Mouse (Mus musculus): ENCODE measurements around the gene Ppm1l.

The Ppm1l gene

DNA sequence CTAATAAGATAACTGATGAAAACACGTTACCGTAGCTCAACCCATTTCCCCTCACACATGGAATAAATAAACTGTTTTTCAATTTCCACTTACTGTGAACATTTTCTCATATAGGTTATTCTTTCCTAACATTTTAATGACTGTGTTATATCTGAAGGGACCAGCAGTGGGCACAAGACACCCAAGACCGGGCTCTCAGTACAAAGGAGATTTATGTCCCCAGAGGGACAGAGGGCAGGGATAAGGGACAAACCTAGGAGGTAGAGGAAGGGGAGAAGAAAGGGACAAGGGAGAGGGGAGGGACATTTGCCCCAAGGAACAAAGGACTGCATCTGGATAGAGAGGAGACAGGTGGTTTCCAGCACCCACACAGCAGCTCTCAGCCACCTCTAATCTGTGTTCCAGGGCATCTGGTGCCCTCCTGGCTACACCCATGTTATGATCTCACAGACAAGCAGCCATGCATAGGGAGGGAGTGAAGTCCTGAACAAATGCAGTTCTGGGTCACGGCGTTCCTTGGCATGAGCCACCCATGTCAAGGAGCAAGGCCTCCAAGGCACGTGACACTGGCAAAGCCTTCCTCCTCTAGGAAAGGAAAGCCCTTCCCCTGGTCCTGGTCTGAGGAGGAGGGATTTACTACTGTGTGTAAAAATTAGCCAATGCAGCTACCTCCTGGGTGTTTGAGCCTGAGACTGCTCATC, 174.5 kb downstream of the Ppm1l start:
- no peak for DNase-seq (ENCODE audit: low read depth, low spot score)

DNA sequence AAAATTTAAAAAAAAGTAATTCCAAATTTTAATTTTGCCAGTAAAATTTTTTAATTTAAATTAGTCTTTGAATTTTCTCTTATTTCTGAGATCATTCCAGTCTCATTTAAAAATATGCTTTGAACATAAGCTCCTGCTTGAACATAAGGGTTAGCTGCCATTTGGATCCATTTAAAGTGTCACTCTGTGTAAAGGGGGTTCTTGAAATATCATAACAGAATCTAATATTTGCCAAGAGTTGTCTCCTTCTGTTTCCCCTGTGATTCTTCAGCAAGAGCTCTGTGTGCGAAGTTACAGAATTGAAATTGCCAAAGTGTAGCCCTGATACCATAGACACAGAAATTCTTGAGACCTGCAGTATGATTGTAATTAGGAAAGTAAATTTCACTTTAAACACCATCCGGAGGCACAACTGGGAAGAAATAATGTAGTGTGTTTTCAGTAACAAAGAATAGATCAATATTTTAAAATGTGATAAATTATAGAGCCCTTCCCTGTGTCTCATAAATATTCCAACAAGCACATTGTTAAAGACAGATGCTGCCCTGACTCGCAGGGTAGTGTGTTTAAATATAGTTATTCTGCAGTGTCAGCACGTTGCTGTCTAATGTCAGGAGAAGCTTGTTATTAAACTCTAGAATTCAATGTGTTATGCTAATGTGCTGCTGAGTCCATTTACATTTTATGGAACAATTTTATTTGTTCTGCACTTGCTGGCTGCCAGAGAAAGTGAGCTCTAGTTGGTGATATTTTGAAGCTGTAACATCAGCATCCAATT, 177.8 kb downstream of the Ppm1l start:
- DNase-seq (ENCODE audit: low read depth, low spot score) = no peak

DNA sequence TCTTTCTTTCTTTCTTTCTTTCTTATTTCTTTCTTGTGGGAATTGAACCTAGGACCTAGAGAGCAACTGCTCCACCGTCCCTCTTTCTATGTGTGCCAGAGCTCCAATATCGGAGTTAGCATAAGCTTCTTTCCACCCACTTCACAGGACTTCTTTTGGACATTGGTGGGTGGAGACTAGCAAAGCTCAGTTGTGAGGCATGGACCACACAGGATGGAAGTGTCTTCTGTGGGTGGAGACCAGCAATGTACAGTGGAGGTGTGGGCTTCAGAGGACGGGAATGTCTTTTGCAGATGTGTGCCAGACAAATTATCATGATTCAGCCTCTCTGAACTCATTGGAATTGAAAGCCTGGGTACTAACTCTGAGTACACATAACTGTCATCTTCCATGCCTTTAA, 180.5 kb downstream of the Ppm1l start:
- no peak for DNase-seq (ENCODE audit: low read depth, low spot score)

DNA sequence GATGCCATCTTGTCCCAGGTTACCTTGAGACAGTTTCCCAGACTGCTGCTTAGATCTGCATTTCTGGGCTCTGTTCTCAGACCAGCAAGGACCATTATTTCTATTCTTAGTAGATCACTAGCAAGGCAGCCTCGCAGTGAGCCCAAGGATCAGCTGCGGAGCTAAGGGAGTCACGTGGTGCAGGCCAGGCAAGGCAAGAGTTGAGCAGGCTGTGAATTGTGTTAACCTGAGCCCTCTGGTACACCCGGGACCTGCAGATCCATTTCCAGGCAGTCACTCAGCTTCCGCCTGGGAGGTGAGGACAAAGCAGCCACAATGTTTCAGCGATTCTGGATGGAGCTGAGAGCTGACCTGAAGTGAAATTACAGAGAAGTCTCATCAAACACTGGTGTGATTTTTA, 185.3 kb downstream of the Ppm1l start:
- no peak for DNase-seq (ENCODE audit: low read depth, low spot score)

DNA sequence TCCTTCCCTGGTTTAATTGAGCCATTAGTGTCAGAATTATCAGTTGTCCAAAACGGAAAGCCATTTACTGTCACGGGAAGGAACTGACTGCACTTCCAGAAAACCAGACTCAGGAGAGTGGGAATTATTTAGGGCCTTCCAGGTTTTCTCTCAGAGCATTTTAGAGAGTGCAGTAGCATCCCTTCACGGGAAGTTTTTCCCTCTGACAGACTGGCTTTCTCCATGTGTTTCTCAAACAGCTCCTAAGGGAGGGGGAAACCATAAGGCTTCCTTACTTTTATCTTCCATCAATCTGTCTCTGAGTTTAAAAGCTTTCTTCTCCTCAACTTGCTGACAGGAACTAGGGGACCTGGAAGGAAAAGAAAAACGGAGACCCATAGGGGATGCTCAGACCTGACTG, 185.9 kb downstream of the Ppm1l start:
- no peak for DNase-seq (ENCODE audit: low read depth, low spot score)

DNA sequence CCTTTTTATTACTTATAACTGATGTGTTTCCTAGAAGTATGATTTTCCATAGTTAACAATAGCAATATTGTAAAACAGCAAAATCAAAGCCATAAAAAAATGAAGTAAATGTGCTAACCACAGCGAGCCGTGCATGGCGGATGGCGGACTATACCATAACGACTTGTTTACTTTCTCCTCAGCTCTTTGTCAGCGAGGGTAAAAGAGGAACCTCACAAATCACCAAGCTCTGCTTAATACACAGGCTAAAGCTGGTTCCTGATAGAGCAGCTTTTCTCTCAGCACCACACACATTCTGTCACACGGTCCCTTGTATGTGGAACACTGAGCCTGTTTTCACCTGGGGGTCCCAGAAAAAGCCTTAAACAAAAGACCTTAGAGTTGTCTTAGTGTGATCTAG, 188.4 kb downstream of the Ppm1l start:
- DNase-seq (ENCODE audit: low read depth, low spot score) = no peak

DNA sequence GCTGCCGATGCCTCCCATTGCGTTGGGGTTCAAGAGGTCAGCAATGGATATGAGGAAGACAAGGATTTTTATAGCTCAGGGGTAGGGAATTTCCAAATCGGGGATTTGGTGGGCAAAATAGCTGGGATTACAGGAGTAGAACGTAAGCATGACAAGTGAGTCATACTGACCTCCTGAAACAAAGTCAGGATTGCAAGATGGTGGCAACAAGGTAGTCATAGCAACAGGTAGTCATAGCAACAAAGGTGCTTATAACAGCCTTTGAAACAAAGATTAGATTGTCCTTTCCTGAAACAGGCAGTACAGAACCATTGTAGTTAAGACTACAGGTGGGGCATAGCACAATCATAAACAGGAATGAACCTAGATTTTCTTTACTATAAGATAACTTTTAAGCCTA, 189.7 kb downstream of the Ppm1l start:
- DNase-seq (ENCODE audit: low read depth, low spot score) = no peak

DNA sequence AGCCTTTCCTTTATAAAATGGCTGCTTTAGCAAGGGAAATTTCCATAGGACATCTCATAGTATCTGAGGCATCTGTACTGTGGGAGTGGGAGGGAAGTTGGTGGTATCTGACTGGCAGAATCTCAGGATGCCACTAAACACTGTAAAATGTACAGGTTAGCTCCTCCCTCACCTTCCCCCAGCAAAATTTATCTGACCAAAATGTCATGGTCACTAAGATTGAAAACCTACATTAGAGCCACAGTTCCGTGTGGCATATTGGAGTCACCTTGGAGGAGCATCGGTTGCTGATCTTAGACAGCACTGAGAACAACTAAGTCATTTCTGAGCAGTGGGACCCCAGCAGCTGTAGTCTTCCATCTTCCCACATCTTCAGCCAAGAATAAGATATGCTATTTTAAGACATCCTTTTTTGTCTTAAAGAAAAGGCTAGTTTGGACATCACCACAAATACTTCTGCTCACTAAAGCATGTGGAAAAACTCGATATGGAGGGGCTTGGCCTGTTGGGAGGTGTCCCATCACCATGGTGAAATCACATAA, 192.8 kb downstream of the Ppm1l start:
- DNase-seq (ENCODE audit: low read depth, low spot score) = no peak

DNA sequence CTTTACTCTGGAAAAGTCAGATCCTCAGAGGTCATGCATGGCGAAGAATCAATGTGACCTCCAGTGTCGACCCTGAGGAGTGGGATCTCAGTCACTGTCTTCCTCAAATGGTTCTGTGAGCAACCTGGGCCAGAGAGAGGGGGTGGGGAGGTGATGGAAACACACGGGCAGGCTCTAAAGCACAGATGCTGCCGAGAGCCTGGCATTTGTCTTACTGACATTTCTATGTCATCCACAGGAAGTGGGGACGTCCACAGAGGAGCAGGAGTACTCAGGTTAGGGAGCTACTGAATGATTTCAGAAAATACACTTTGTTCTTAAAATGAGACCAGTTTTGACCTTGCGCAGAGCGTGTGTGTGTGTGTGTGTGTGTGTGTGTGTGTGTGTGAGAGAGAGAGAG, 195.2 kb downstream of the Ppm1l start:
- no peak for DNase-seq (ENCODE audit: low read depth, low spot score)

DNA sequence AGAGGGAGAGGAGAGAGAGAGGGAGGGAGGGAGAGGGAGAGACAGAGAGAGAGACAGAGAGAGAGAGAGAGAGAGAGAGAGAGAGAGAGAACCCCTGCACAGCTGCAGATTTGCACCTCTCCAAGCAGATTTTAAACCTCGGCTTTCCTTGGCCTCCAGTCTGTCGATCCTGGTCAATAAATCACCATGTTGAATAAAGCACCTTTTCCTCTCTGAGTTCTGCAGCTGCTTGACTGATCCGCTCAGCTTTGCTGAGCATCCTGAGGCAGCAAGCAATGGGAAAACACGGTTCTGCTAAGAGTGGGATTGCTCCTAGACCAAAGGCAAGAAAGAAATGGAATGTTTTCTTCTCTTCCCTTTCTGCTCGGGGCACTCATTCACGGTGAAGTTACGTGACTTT, 195.7 kb downstream of the Ppm1l start:
- DNase-seq (ENCODE audit: low read depth, low spot score) = no peak

DNA sequence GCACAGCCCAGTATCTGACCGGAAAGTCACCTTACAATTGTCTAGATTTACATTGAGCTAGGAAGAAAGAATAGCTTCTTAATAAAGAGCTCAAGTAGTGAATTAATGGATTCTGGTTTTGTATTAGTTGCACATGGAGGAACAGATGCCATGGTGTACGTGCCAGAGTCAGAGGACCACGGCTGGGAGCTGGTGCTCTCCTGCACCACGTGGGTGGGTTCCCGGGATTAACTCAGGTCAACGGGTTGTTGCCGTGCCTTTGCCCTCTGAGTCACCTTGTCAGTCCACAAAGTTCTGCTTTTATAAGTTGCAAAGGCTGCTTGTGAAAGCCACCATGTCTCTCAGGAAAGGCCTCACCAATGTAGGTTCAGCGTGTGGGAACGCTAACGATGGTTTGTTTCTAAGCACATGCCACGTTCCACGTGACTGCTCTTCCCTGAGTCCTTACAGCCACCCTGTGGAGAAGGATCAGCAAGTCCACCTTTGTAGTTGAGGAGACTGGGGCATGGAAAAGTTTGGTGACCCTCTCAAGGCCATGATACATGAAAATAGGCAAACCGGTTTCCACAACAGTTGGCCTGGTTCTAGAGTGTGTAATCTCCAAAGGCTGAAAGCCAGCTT, 199.2 kb downstream of the Ppm1l start:
- DNase-seq (ENCODE audit: low read depth, low spot score) = no peak

DNA sequence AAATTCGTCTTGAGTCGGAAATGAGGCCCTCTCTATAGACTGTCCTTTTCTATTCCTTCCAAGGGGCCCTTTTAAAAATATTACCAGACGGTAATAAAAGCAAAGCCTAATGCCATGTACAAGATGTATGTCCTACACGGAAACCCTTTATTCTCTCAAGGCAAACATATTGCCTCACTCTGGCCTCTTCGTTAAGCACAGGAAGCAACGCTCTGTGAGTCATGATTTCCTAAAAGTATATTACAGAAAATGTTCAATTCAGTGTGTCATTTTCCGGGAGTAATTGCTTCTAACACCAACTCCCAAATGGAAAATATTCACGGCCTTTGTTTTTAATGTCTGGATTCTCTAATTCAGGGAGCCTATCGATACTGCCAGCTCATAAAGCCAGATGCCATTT, 202.5 kb downstream of the Ppm1l start:
- DNase-seq (ENCODE audit: low read depth, low spot score) = no peak

DNA sequence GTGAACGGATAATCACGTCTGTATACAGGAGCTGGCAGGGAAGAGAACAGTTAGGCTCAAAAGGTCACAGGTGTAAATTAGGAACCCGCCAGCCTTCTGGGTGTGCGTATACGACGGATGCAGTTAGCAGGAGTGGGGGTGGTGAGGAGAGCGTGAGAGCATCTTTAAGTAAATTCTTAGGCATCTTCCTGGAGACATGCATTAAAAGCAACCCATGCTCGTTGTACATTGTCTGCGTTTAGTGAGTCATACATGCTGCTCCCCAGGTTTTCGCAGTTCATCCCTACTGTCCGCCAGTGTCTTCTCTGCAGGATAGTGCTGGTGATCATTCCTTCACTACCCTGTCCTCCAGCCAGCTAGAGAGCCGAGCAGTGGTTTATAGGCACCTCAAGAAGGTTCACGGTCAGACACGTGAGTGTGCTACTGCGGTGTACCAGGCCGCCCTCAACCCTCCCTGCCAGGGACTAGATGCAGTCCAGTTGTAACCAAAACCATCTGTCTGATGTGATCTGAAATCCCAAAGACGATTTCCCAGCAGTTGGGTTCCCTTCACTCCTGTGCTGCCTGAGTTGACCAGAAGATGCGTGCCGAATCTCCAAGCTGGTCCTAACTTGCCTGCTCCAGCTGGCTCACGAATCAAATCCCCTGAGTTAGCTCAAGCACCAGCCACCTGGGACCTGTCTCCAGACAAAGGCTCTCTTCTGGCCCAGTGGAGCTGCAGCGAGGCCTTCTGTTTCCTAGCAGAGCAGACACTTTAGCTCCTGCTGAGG, 203.3 kb downstream of the Ppm1l start:
- no peak for DNase-seq (ENCODE audit: low read depth, low spot score)

DNA sequence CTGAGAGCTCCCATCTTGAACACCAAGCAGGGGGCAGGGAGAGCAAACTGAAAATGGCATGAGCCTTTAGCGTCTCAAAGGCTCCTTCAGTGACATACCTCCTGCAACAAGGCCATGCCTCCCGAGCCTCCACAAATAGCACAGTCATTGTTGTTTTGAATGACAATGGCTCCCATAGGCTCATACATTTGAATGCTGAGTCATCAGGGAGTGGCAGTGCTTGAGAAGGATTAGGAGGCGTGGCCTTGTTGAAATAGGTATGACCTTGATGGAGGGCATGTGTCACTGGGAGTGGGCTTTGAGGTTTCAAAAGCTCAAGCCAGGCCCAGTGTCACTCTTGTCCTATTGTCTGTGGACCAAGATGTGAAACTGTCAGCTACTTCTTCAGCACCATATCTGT, 205.6 kb downstream of the Ppm1l start:
- no peak for DNase-seq (ENCODE audit: low read depth, low spot score)

DNA sequence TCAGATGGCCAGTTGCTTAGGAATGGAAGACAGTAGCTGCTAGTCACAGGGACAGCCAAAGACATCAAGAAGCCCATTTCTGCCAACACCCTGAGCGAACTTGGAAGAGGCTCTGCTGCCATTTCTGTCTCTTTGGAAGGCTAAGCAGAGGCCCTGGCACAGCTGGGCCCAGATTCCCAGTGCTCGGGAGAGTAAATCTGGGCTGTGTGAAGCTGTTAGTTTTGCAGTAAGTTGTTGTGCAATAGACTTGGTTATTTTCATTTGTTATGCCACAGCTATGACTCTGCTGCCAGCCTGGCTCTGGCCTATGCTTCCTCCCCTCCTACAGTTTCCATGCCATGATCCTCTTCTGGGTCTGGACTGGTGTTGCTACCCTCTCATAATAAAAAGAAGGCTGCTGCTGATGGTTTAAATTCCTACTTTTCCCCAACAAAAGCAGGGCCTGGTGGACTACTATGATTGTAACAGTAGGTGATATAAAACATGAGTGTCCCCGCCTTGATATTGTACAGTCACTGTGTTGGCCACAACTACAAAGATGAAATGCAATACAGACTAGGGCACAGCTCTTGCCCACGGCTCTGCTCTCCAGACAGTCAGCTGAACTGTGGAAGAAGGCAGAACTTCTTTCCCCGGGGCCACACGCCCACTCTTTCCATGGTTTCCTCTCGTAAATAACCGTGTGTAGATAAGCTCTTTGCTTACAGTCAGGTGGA, 207.9 kb downstream of the Ppm1l start:
- peak; percentile 15 for DNase-seq (ENCODE audit: low read depth, low spot score)

DNA sequence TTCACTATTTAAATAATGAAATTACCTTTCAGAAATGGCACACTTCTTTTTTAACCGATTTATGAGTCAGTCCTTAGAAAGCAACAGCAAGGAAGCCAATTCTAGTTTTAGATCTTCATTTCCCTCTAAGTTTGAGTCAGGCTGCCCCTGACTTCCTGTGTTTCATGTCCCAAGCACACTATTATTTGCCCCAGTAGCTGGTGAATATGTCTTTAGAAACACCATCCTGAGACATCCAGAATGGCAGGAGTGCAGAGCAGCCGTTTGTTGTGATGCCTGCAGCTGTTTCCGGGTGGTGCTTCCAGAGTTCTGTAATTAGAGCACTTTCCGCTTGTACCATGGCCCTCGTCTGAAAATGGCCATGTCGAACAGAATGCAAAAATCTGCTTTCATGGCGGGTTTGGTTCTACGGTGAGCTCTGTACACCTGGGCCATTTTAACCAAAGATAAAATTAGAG, 208.4 kb downstream of the Ppm1l start:
- DNase-seq (ENCODE audit: low read depth, low spot score) = no peak

DNA sequence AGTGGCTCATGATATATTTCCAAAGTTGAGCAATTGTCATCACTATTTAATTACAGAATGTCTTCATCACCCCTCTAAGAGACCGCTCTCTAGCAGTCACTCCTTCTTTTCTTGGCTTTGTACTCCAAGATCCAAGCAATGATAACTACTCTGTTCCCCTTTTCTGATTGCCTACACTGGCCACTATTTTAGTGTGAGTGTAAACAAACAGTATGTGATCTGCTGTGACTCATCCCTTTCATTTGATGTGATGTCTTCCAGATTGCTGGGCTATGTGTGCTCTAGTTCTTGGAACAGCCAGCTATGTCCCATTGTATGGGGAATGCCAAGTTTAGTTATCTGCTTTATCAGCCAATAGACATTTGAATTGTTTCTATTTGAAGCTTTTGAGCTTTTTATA, 210.7 kb downstream of the Ppm1l start:
- DNase-seq (ENCODE audit: low read depth, low spot score) = no peak

DNA sequence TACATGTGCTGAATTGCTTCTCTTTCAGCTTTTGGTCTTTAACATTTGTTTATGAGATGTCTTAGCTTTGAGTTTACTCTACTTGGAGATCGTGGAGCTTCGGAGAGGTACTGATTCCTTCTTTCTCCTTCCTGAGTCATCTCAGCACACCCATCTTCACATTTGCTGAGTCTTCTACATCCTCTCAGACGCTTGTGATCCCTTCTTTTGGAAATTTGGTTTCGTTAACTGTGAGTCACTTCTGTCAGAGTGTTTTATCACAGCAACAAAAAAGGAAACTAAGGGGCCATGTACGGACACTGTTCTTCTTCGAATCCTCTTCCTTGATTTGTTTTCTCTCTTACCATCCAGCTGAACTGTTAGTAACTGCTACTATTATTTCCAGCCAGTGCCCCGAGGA, 212.9 kb downstream of the Ppm1l start:
- no peak for DNase-seq (ENCODE audit: low read depth, low spot score)

DNA sequence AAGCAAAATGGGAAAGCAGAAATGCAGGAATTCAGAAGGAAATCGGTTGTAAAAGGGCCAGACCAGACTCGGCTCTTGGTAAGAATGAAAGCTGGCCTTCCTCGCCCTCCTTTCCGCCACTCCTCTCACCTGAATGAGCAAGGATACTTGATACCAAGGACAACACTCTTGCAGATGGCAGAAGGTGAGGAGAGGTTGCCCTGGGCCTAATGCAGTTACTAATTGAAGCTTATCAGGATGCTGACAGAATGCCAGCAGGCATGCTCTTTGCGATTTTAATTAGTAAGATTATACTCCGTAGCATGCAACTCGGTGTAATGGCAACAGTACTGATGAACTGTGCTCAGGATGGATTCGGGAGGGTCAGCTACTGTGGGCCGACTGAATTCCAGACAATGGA, 214.8 kb downstream of the Ppm1l start:
- DNase-seq (ENCODE audit: low read depth, low spot score) = no peak

DNA sequence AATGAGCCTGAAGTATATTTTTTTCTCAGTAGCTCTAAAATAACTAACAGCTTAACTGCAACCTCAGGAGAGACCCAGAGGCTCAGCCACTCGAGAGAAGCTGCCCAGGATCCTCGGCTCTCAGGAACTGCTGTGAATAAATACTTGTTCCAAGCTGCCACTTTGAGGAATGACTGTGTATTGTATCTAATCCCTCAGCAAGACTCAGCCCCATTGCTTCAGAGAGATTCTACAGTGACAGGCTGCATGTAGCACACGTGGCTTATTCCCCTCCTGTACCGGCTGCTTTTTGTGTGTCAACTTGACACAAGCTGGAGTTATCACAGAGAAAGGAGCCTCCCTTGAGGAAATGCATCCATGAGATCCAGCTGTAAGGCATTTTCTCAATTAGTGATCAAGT, 216.0 kb downstream of the Ppm1l start:
- no peak for DNase-seq (ENCODE audit: low read depth, low spot score)

DNA sequence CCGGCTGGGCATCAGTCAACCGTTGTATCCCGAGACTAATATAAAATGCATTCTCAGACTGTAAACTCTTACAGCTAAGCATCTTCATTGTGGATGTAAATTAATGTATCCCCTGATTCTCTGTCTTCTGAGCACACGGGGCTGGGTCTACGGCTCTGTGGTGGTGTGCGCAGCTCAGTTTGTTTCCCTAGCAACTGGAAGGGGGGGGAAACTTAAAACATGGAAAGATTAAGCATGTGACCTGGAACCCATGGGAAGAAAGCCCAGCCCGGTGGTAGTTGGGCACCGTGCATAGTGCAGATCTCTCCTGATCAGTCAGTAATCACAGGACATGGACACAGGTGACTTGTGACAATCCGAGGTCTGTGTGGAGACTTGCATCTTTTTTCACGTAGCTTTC, 218.8 kb downstream of the Ppm1l start:
- no peak for DNase-seq (ENCODE audit: low read depth, low spot score)
